Mouse (Mus musculus): ENCODE data around the gene Cipc.

DNA sequence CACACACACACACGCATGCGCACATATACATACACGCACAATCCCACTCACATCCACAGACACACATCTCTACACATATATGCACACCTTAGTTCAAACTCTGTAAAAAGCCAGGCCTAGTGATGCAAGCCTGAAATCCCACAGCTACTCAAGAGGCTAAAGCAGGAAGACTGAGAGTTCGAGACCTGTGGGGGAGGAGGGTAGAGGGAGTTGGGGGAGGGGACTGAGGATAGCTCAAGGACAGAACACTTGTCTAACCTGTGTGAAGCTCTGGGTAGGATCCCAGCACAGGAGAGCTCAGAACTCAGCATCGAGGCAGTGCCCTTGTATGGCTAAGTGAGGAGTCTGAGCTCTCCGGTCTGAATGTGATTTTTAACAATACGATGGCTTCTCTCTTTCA is 56.0 kb downstream of the Cipc start:
- no peak for TF ChIP-seq CTCF (IDR thresholded peaks at IDR 0.05; ENCODE audit: low read depth, low read length)
- TF ChIP-seq TAL1 (conservative IDR thresholded peaks at IDR 0.05; ENCODE audit: low read depth, low read length), result no peak
- no peak for TF ChIP-seq POLR2AphosphoS5 (IDR thresholded peaks at IDR 0.05; ENCODE audit: insufficient replicate concordance, low read depth, low read length)
- no peak for TF ChIP-seq GATA2 (IDR thresholded peaks at IDR 0.05; ENCODE audit: borderline replicate concordance, low read depth, low read length)
- TF ChIP-seq GATA1 (IDR thresholded peaks at IDR 0.05; ENCODE audit: borderline replicate concordance, low read length), result no peak
